Mouse (Mus musculus) erythroblast, embryonic 14.5 days (primary cell): Measurements from ENCODE around the gene Prox2. TPM values are rescaled to one million over a fixed set of nuclear protein-coding genes. Genes with fewer than 3 reads are reported as not detected.
A peak's percentile ranks its signal among the peaks of the same experiment; 100 is the strongest.

Experiments
- H3K27me3 ChIP-seq: 2 replicates; pipeline ENCODE4 v1.6.1; 2012; ENCODE audit warnings: inconsistent platforms; ENCODE audit not compliant: control insufficient read depth
- H3K36me3 ChIP-seq: 2 replicates; pipeline ENCODE4 v1.6.1; 2012; ENCODE audit warnings: mild to moderate bottlenecking, inconsistent platforms; ENCODE audit not compliant: control insufficient read depth
- H3K4me1 ChIP-seq: 2 replicates; pipeline ENCODE4 v1.6.1; 2012; ENCODE audit warnings: inconsistent platforms; ENCODE audit not compliant: control insufficient read depth
- H3K4me3 ChIP-seq: replicated peaks from 2 replicates; pipeline ENCODE3; 2012; ENCODE audit warnings: moderate library complexity, mild to moderate bottlenecking, inconsistent platforms
- H3K9me3 ChIP-seq: 2 replicates; pipeline ENCODE4 v1.6.1; 2012; ENCODE audit warnings: low read length, inconsistent platforms, mixed read lengths; ENCODE audit not compliant: control insufficient read depth
- GATA1 ChIP-seq: IDR thresholded peaks from 2 replicates; pipeline ENCODE4 v1.6.1; 2012; ENCODE audit warnings: low read length, inconsistent platforms, mixed read lengths
- TAL1 ChIP-seq: IDR thresholded peaks from 3 replicates; pipeline ENCODE4 v1.6.1; 2012; ENCODE audit warnings: low read length, inconsistent platforms, mixed read lengths
- polyA plus RNA-seq: library from polyadenylated mRNA; stranded (reverse); fragments of >175 nt; gene quantifications from 2 replicates; pipeline ENCODE4 v1.2.3, GENCODE M21; 2012

The Prox2 gene
- polyA plus RNA-seq, 1 experiment, result 0.34 TPM

DNA sequence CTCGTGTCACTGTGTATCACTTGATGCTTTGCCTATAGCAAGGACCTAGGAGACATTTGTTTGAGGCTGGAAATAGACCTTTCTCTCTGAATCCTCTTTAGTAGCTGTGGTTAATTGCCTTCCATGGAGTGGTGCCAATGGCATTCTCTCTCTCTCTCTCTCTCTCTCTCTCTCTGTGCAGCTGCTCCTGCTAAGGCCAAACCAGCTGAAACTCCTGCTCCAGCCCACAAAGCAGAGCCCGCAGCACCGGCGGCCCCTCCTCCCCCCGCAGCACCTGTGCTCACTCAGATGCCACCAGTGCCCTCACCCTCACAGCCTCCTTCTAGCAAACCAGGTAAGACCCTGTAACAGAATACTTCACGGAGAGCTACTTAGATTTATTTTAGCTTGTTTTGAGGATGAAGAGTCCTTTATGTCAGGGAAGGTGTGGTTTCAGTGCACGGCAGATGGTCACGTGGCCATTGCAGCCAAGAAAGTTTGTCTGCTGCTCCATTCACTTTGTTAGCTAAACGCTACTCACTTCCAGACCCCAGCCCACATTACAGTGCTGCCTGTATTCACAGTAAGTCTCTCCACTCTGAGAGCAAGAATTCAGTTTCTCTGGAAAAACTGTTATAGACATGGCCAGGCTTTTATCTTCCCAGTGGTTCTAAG lies 11.4 kb upstream of the Prox2 start:
- Histone ChIP-seq H3K4me3 (no peak overlapping the region), H3K4me1 (peaks cover under 1% of the 10 kb centered on the region), H3K9me3 (no peaks in the 10 kb centered on the region), H3K36me3 (peaks cover 100% of the 10 kb centered on the region), H3K27me3 (no peaks in the 10 kb centered on the region)
- TF ChIP-seq GATA1, result no peak
- no peak for TF ChIP-seq TAL1

DNA sequence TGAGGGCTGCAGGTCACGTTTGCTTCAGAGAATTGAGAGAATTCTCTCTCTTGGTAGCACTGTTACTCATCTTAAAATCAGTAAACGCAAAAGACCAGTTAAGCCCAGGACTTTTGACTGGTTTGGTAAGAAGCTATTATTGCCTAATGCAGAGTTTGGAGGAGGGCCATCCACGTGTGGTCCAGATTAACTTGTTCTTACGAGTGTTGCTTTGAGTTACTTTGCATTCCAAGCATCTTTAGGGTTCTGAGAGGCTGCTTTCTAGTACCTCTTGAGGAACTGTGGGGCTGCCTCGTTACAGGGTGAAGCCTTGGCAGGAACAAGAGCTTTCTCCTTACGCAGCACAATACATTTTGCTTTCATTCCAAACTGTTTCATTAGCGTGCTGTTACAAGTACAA lies 5.1 kb upstream of the Prox2 start:
- TF ChIP-seq GATA1, result no peak
- TF ChIP-seq TAL1, result no peak
- Histone ChIP-seq H3K9me3 (no peaks in the 10 kb centered on the region), H3K36me3 (peaks cover 81% of the 10 kb centered on the region), H3K4me3 (no peak overlapping the region), H3K4me1 (peaks cover 42% of the 10 kb centered on the region), H3K27me3 (no peaks in the 10 kb centered on the region)

DNA sequence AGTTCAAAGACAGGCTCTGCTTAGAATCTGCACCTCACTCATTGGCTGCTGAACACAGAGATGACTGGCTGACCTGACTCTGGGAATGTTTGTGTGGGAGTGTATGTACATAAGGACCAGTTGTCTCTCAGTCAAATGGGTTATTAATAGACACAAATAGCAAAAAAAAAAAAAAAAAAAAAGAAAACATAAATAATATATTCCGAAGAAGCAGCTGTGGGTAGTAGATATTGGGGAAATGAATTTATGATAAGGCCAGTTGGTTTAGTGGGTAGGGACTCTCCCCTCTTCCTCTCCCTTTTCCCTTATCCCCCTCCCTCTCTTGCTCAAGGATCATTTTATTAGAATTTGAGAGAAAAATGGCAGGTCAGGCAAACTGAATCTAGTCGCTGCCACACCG lies 3.4 kb upstream of the Prox2 start:
- peaks cover 56% of the 10 kb centered on the region for H3K4me1 ChIP-seq
- H3K4me3 ChIP-seq, result no peak overlapping the region
- no peaks in the 10 kb centered on the region for H3K9me3 ChIP-seq
- TF ChIP-seq GATA1, result no peak
- TF ChIP-seq TAL1, result no peak
- H3K27me3 ChIP-seq, result no peaks in the 10 kb centered on the region
- H3K36me3 ChIP-seq, result peaks cover 63% of the 10 kb centered on the region

DNA sequence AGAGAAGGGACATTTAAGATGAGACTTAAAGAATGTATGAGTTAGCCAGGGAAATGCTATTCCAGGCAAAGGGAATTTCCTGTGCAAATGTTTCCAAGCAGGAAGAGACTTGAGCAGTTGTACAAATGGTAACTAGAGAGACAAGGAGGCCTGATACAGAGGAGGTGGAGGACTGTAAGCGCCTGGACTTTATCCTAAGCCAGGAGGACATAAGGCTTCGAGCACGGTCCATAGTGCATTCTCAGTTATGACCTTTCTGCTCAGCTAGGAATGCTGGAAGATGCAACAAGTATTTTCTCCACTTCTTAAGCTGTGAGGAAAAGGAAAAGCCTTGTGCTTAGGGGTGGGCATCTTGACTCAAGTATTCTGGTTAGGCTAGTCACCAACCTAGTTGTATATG lies 2.8 kb upstream of the Prox2 start:
- Histone ChIP-seq H3K9me3 (no peaks in the 10 kb centered on the region), H3K36me3 (peaks cover 57% of the 10 kb centered on the region), H3K4me1 (peaks cover 57% of the 10 kb centered on the region), H3K27me3 (no peaks in the 10 kb centered on the region), H3K4me3 (peak overlapping the region; percentile 92)
- TF ChIP-seq TAL1 (no peak), GATA1 (no peak)

DNA sequence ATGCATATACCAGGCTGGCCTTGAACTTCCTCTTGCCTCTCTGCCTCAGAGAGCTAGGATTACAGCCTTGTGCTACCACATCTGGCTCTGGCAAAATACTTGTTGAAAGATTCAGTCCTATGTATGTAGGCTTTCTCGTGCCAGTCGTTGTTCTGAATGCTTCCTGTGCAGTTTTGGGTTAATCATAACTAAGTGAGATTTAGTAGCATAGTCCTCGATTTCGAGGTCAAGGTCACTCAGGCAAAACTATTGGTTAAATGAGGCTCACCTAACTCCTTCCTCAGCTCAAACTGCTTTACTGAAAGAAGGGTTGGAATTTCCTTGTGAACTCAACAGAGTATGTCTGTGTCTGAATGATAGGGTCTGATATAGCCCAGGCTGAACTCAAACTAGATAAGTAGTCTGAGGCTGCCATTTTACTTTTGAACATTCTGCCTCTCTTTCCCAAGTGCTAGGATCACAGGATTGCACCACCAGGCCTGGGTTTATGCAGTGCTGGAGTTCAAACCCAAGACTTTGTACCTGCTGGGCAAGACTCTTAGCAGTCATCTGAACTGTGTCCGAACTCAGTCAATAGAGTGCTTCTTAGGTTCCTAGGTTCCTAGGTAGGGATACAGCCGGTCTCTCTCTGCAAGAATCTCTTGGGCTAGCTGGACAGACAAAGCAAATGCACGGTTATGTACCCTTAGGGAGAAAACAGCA lies 2.1 kb upstream of the Prox2 start:
- Histone ChIP-seq H3K36me3 (peaks cover 51% of the 10 kb centered on the region), H3K4me1 (peaks cover 57% of the 10 kb centered on the region)

DNA sequence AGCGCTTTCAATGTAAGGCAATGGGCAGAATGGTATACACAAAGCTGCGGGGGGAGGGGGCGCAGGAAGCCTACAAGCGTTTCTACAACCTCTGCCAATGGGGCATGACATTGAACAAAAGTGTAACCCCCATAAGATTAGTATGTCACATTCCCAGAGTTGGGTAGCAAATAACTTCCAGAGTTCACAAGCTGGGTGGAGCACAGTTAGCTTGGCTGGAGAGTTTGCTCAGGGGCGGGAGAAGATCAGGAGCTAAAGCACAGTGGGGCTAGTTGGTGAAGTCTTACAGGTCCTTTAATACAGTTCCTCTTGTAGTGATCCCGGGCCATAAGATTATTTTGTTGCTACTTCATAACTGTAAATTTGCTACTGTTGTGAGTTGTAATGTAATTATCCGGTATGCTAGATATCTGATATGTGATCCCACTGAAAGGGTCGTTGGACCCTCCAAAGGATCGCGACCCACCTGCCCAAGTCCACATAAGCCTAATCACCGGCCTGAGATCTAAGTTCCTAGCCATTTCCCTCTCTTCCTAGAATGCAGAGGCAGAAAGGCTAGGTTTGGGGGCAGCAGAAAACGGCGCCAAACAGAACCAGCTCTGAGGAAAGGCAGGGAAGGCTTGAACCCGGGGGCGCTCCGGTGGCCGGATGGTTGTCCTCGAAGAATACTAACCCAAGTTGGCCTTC lies 405 bp downstream of the Prox2 start:
- H3K27me3 ChIP-seq, result no peaks in the 10 kb centered on the region
- peaks cover 56% of the 10 kb centered on the region for H3K4me1 ChIP-seq
- peak overlapping the region; percentile 92 for H3K4me3 ChIP-seq
- TF ChIP-seq TAL1, result no peak
- no peak; the same call in 1 of the 2 replicates for TF ChIP-seq GATA1
- H3K36me3 ChIP-seq, result peaks cover 32% of the 10 kb centered on the region
- H3K9me3 ChIP-seq, result no peaks in the 10 kb centered on the region

More for the DNA sequence above, 2.1 kb upstream of the Prox2 start:
- TF ChIP-seq TAL1, result no peak; the same call in 2 of the 3 replicates
- peak overlapping the region; percentile 92 for H3K4me3 ChIP-seq
- H3K9me3 ChIP-seq, result no peaks in the 10 kb centered on the region
- no peaks in the 10 kb centered on the region for H3K27me3 ChIP-seq

DNA sequence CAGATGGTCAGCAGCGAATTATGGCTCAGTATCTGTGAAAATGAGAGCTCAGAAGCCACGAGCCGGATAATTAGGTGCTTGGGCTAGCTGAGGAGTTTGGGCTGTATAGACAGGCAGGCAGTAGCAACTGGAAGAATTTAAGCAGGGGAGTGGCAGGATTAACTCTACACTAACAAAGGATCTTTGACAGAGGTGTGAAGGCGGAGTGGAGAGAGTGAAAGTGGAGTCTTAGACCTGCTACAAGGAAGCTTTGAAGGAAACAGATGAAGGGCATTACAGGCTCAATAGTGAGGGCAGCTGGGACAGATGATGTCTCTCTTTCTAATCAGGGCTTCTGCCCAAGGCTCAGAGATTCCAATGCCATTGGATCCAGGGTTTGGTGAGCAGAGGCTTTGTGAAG lies 1.1 kb downstream of the Prox2 start:
- TF ChIP-seq TAL1 (no peak), GATA1 (no peak)
- peaks cover 25% of the 10 kb centered on the region for H3K36me3 ChIP-seq
- H3K4me1 ChIP-seq, result peaks cover 50% of the 10 kb centered on the region
- peak overlapping the region; percentile 92 for H3K4me3 ChIP-seq
- H3K9me3 ChIP-seq, result no peaks in the 10 kb centered on the region
- no peaks in the 10 kb centered on the region for H3K27me3 ChIP-seq

DNA sequence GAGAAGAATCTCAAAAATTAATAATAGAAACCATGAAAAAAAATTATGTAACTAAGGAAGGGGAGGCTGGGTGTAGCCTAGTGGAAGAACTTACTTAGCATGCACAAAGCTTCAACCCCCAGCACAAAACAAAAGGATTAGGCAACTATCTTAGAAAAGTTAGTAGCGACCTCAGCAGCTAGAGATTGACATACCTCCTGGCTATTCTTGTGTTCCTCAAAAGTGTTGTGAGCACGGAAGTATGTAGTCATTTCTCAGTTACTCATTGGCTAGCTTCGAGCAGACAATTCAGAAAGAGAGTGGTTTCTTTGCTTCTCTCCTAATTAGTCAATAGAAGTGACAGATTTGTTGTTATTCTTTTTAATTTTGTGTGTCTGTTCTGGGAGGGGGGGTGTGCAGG lies 1.9 kb downstream of the Prox2 start:
- peaks cover 23% of the 10 kb centered on the region for H3K36me3 ChIP-seq
- peaks cover 45% of the 10 kb centered on the region for H3K4me1 ChIP-seq
- TF ChIP-seq GATA1, result no peak

DNA sequence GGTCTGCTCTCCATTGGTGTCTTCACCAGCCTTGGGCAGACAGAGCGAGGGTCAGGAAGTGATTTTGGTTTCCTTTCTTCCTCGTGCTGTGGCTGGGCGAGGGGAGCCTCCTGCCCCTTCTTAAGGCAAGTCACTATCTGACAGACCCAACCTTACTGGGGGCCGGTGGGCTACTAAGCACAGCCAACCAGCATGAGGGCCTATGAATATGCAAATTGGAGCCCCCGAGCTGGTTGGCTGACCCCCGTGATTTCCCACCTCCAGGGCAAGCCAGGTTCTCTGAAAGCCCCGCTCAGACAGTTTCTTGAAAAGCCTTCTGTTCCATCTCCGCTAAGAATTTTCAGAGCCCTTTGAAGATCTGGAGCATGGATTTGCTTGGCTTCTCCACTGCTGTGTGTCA lies 4.3 kb downstream of the Prox2 start:
- no peaks in the 10 kb centered on the region for H3K27me3 ChIP-seq
- H3K4me1 ChIP-seq, result peaks cover 21% of the 10 kb centered on the region
- TF ChIP-seq TAL1, result no peak
- no peak for TF ChIP-seq GATA1
- peaks cover 9% of the 10 kb centered on the region for H3K36me3 ChIP-seq
- H3K9me3 ChIP-seq, result no peaks in the 10 kb centered on the region
- no peak overlapping the region for H3K4me3 ChIP-seq

More for the DNA sequence above, 1.9 kb downstream of the Prox2 start:
- Histone ChIP-seq H3K4me3 (no peak overlapping the region), H3K27me3 (no peaks in the 10 kb centered on the region), H3K9me3 (no peaks in the 10 kb centered on the region)
